Mouse (Mus musculus): ENCODE measurements at regions not wholly inside any gene's neighbourhood (a gene's known extent, or its start where the extent isn't known, plus 50 kb on each side); places are given as distances from the start of the nearest gene placed in this dataset.

GRCm38 (mm10) chr7:89088141-89088540 is 315.9 kb downstream of the Tmem135 start:
- no peak for DNase-seq (ENCODE audit: low spot score in 2 of 2)

DNA sequence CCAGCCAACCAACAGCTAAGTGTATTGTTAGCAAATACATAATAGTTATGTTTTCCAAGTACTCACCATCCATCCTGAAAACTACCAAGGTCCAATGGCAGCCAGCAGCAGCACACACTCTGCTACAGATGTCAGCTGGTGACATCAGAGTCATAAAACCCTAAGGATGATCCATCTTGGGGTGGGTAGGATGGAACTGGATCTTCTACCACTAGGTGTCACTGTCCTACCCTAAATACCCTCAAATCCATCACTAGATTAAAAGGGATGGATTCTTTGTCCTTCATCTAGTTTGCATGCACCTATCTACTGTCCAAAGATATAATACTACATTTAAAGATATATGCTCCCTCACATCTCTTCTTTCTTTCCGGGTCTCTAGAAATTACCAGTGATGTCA is 317.7 kb downstream of the Tmem135 start:
- DNase-seq (ENCODE audit: low spot score in 2 of 2): peak; percentile 49 to 55

- no peak for DNase-seq (ENCODE audit: low spot score in 2 of 2)
Measured at GRCm38 (mm10) chr7:89073939-89074690, 329.9 kb downstream of the Tmem135 start.

GRCm38 (mm10) chr7:89070030-89070429 is 334.0 kb downstream of the Tmem135 start:
- no peak for DNase-seq (ENCODE audit: low spot score in 2 of 2)

DNA sequence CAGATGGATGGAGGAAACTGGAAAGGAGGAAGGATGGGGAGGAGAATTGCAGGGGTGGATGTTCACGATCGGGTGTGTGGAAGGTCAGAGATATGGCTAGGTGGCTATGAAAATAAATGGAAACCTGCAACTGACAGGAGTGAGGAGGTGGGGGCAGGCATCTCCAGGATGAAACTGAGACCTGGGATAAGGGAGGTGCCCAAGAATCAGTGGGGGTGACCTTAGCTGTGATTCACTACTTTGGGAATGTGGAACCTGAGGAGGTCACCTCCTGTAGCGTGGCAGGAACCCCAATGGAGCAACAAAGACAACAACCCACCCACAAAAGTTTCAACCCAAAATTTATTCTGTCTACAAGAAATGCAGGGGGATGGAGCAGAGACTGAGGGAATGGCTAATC is 339.6 kb downstream of the Tmem135 start:
- DNase-seq (ENCODE audit: low spot score in 2 of 2): no peak

- no peak for DNase-seq (ENCODE audit: low spot score in 2 of 2)
Measured at GRCm38 (mm10) chr7:89063630-89064029, 340.4 kb downstream of the Tmem135 start.

DNA sequence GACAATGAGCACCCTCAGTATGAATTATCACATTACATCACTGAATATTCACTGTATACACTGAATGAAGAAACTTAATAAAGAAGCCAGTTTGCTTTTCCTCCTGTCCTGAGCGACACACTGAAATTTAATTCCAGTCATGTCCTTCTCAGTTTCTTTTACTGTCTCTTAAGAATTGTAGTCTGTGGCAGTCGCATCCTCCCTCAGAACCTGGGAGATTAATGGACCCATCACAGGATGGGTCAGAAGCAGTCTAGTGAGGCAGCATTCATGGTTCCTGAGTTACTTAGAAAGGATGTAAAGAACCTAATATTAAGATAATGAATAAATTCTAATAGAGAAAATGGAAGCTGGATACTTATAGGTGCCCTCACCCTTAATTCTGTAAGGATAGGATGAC is 349.5 kb downstream of the Tmem135 start:
- no peak for DNase-seq (ENCODE audit: low spot score in 2 of 2)

DNA sequence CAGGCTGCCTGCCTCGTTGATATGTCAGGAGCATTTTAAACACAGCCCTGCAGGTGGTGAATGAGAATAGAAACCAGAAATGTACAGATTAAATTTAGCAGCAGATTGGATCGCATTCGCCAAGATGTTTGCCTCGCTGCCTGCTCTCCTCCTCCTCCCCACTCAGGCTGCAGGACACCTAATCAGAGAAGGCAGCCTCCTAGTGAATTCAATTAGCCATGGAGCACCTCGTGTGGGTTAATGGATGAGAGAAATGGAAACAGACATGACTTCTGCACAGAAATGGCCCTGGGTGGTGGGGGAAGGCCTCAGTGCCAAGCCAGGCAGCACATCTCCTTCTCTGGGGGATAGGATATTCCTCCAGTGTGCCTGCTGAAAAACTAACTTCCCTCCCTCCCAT is 352.8 kb downstream of the Tmem135 start:
- no peak for DNase-seq (ENCODE audit: low spot score in 2 of 2)

- no peak for DNase-seq (ENCODE audit: low spot score in 2 of 2)
Measured at GRCm38 (mm10) chr7:89046405-89047217, 357.4 kb downstream of the Tmem135 start.

GRCm38 (mm10) chr7:89042977-89043376 is 361.0 kb downstream of the Tmem135 start:
- no peak for DNase-seq (ENCODE audit: low spot score in 2 of 2)

DNA sequence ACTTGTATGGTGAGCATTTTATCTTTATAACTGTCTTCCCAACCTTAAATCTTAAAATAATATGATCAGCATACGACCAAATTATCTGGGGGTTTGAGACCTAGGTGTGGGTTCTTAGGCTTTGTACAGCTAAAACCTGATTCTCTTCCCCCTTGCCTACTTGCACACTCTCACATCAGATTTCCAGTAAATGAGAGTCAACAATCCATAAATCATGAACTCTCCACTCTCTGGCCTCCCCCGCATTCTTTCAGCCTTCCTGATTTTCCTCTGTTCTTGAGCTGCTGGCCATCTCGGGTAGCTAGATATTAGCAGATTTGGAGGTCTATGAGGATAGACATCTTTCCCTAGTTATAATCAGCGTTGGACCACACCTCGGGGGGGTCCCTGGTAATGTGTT is 362.7 kb downstream of the Tmem135 start:
- DNase-seq (ENCODE audit: low spot score in 2 of 2): no peak

GRCm38 (mm10) chr7:89040139-89040538 is 363.9 kb downstream of the Tmem135 start:
- no peak for DNase-seq (ENCODE audit: low spot score in 2 of 2)

DNA sequence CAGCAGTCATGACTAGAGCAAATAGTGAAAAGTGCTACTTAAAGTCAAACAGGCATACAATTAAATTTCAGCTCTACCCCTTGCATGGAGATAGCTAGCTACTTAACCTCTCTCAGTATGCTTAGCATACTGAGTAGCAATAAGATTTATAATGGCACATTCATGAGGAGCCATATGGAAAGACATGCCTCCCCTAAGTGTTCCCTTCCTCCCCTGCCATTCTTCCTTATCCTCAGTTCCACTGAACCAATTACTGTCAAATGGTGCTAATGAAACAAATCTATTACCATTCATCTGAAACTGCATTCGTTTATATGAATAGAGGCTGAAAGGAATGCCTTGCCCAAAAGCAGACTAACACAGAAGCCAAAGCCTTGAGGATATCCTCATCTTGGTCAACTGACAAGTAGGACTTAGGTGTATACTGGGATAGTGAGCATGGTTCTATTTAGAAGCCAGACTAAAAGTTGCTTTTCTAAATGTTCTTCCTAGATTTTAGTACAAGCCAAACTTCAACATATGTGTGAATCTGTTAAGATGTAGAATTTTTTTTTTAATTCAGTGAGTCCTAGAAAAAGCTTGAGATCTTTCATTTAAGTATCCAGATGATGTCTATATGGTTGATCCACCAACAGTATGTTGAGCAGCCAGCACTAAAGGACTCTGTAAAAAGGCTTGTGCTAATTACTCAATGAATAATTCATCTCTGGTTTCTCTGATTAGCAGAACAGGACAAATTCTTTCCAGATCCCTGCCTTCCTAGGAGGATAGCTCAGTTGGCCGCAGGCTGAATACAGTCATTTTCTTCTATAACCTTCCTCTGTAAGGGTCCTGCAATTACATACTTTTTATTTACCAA is 368.7 kb downstream of the Tmem135 start:
- no peak for DNase-seq (ENCODE audit: low spot score in 2 of 2)

GRCm38 (mm10) chr7:89023230-89024030 is 380.6 kb downstream of the Tmem135 start:
- no peak for DNase-seq (ENCODE audit: low spot score in 2 of 2)

DNA sequence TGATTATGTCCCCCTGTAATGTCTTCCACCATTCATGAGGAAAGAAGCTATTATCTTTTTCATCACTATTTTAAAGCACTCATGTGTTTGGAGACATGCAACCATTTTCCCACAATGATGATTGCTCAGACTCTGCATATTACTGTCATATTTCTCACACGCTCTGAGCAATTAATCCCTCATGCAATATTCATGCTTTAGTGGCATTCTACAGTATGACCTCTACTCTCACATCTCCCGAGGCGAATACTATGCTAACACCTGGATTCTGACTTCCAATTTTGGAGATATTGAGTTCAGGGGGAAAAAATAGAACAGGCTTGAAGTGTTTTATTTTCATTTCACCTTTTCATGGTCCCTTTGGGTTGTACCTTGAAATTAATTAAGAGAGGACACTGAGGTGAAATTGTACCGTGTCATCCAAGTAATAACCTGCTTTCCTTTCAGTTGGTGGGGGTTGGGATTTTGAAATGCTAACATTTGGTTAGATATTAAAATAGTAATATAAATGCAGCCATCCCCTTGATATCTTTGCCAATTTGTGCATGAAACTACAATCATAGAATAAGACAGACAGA is 405.1 kb downstream of the Tmem135 start:
- DNase-seq (ENCODE audit: low spot score in 2 of 2): no peak

GRCm38 (mm10) chr7:88997815-88998477 is 406.1 kb downstream of the Tmem135 start:
- DNase-seq (ENCODE audit: low spot score in 2 of 2): no peak

- no peak for DNase-seq (ENCODE audit: low spot score in 2 of 2)
Measured at GRCm38 (mm10) chr7:88974436-88974835, 429.6 kb downstream of the Tmem135 start.

DNA sequence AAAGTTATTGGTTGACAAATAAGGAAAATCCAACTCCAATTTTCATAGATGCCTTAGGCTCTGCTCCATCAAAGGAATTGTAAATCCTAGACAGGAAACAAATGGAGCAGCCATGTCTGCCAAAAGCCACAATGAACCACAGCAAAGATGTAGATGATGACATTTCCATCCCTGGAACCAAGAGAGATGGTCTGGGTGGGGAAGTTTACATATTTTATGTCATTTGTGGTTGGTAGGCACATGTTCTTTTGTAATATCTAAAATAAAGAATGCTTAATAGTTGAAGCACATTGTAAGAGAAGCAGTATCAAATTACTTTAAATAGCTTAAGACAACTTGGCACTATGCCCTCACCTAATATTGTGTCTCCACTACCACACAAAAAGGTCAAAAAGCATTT is 443.2 kb downstream of the Tmem135 start:
- DNase-seq (ENCODE audit: low spot score in 2 of 2): no peak

GRCm38 (mm10) chr7:88960190-88960589 is 443.8 kb downstream of the Tmem135 start:
- DNase-seq (ENCODE audit: low spot score in 2 of 2): no peak

DNA sequence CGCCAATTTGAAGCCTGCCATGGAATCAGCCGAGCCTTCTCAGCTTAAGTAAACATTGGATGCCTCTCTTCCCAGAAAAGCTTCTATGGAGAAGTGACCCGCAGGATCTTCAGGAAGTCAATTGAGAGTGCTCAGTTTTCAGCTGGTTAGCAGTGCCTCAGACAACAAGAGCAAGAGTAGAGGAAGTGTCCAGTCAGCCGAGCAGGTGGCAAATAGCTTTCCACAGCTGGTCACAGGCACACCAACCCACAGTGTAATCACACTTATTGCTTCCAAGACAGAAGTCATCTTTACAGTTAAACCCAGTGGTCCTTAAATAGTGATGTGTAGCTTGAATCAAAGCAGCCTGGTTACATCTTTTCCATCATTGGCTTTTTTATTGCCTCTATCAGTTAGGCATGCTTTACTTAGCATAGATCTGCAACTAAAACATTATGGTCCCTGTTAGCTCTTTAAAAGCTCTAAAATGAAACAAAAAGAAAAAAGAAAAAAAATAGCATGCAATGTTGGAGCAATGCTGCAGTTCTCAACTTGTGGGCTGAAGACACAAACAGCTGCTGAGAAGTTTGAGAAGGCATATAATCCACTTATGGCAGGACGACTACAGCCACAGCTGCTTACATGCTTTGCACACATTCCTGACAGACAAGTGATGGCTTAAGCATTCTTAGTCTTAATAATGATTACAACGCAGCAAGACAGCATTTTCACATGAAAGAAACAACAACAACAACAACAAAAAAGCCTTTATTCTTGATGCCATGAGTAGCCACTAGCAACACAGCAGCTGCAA is 444.5 kb downstream of the Tmem135 start:
- no peak for DNase-seq (ENCODE audit: low spot score in 2 of 2)
